Mouse (Mus musculus): ENCODE measurements around the gene Sept8. TPM values are rescaled to one million over a fixed set of nuclear protein-coding genes. Genes with fewer than 3 reads are reported as not detected.

Gene Sept8
- total and polyA plus RNA-seq, 3 experiments: 24.8 to 28.2 (median 25.7) TPM

- peak overlapping the region; percentile 73 for H3K4me3 ChIP-seq
- DNase-seq: no peak
- no peaks in the 10 kb centered on the region for H3K27me3 ChIP-seq (ENCODE audit: control insufficient read depth, insufficient read depth, low read length)
- TF ChIP-seq CTCF (IDR thresholded peaks at IDR 0.05) (no peak), EP300 (IDR thresholded peaks at IDR 0.05; ENCODE audit: insufficient read depth, low read depth, low read length) (no peak), POLR2A (IDR thresholded peaks at IDR 0.05; ENCODE audit: insufficient read depth, low read depth, low read length) (no peak)
- WGBS: 81% methylated on average over 4 of the region's 4 CpGs
- peaks cover 1% of the 10 kb centered on the region; the same call in 1 of the 2 replicates for H3K79me2 ChIP-seq (replicated peaks; ENCODE audit: control insufficient read depth, insufficient read depth, low read length)
- H3K36me3 ChIP-seq (ENCODE audit: control insufficient read depth, insufficient read depth, low read length): no peaks in the 10 kb centered on the region
- intact Hi-C loops (cut with DNase I): loop anchor here (5.0 kb wide), 2 partner anchors 44 to 99 kb away; no protein-coding TSS in a partner anchor
- no peak overlapping the region for H3K27ac ChIP-seq
- H3K4me1 ChIP-seq (ENCODE audit: control insufficient read depth, insufficient read depth, low read length): peaks cover 1% of the 10 kb centered on the region; the same call in 1 of the 2 replicates
- no peak overlapping the region for H3K9ac ChIP-seq (ENCODE audit: low read depth, low read length)
These were observed 47.6 kb downstream of the Sept8 start for GRCm38 (mm10) chr11:53566646-53567045.

- Histone ChIP-seq H3K79me2 (replicated peaks; ENCODE audit: control insufficient read depth, insufficient read depth, low read length) (peaks cover 1% of the 10 kb centered on the region; the same call in 1 of the 2 replicates), H3K27me3 (ENCODE audit: control insufficient read depth, insufficient read depth, low read length) (no peaks in the 10 kb centered on the region), H3K4me1 (ENCODE audit: control insufficient read depth, insufficient read depth, low read length) (peaks cover 1% of the 10 kb centered on the region; the same call in 1 of the 2 replicates), H3K9ac (ENCODE audit: low read depth, low read length) (peak within 1 kb of the TSS; percentile 89), H3K27ac (peak within 1 kb of the TSS; percentile 62), H3K4me3 (peak within 1 kb of the TSS; percentile 73), H3K36me3 (ENCODE audit: control insufficient read depth, insufficient read depth, low read length) (no peaks in the 10 kb centered on the region)
- TF ChIP-seq POLR2A (IDR thresholded peaks at IDR 0.05; ENCODE audit: insufficient read depth, low read depth, low read length) (peak; percentile 64), EP300 (IDR thresholded peaks at IDR 0.05; ENCODE audit: insufficient read depth, low read depth, low read length) (no peak)
- WGBS: under 1% methylated on average over 68 of the region's 69 CpGs
- DNase-seq: peak; percentile 96
- intact Hi-C loops (cut with DNase I): loop anchor here (5.0 kb wide), 2 partner anchors 45 to 100 kb away; no protein-coding TSS in a partner anchor
These were observed 48.4 kb downstream of the Sept8 start, which contains the start of gene Kif3a for GRCm38 (mm10) chr11:53567224-53568014. Gene Kif3a, plus strand, starts transcription at chr11:53567379.

GRCm38 (mm10) chr11:53580562-53580961 is 61.5 kb downstream of the Sept8 start:
- no peaks in the 10 kb centered on the region for H3K27me3 ChIP-seq (ENCODE audit: control insufficient read depth, insufficient read depth, low read length)
- DNase-seq: no peak
- no peak overlapping the region for H3K27ac ChIP-seq
- H3K79me2 ChIP-seq (replicated peaks; ENCODE audit: control insufficient read depth, insufficient read depth, low read length): no peaks in the 10 kb centered on the region
- over 99% methylated on average over 3 of the region's 3 CpGs for WGBS
- no peak overlapping the region for H3K9ac ChIP-seq (ENCODE audit: low read depth, low read length)
- no peak overlapping the region for H3K4me3 ChIP-seq
- intact Hi-C loops (cut with DNase I): no loop called here
- H3K4me1 ChIP-seq (ENCODE audit: control insufficient read depth, insufficient read depth, low read length): no peaks in the 10 kb centered on the region; the same call in 1 of the 2 replicates
- 0 out of 2 replicates have a peak, but pooled peaks have one; percentile 9 for TF ChIP-seq CTCF (IDR thresholded peaks at IDR 0.05)
- no peak for TF ChIP-seq EP300 (IDR thresholded peaks at IDR 0.05; ENCODE audit: insufficient read depth, low read depth, low read length)
- no peaks in the 10 kb centered on the region for H3K36me3 ChIP-seq (ENCODE audit: control insufficient read depth, insufficient read depth, low read length)

- Histone ChIP-seq H3K36me3 (ENCODE audit: control insufficient read depth, insufficient read depth, low read length) (no peaks in the 10 kb centered on the region), H3K27me3 (ENCODE audit: control insufficient read depth, insufficient read depth, low read length) (no peaks in the 10 kb centered on the region), H3K9ac (ENCODE audit: low read depth, low read length) (no peak overlapping the region), H3K27ac (no peak overlapping the region), H3K4me1 (ENCODE audit: control insufficient read depth, insufficient read depth, low read length) (no peaks in the 10 kb centered on the region; the same call in 1 of the 2 replicates), H3K79me2 (replicated peaks; ENCODE audit: control insufficient read depth, insufficient read depth, low read length) (no peaks in the 10 kb centered on the region), H3K4me3 (no peak overlapping the region)
- DNase-seq: no peak
- TF ChIP-seq POLR2A (IDR thresholded peaks at IDR 0.05; ENCODE audit: insufficient read depth, low read depth, low read length): no peak
- peak; percentile 29 for TF ChIP-seq CTCF (IDR thresholded peaks at IDR 0.05)
- TF ChIP-seq EP300 (IDR thresholded peaks at IDR 0.05; ENCODE audit: insufficient read depth, low read depth, low read length): no peak
- intact Hi-C loops (cut with DNase I): loop anchor here (2.0 kb wide), 1 partner anchor 112 kb away; the partner anchor contains the start of gene Gm9837
- 77% methylated on average over 10 of the region's 10 CpGs for WGBS
These were observed 64.1 kb downstream of the Sept8 start for GRCm38 (mm10) chr11:53583151-53583550.

- DNase-seq: no peak
- intact Hi-C loops (cut with DNase I): no loop called here
- H3K9ac ChIP-seq (ENCODE audit: low read depth, low read length): no peak overlapping the region
- 62% methylated on average over 3 of the region's 3 CpGs for WGBS
- no peaks in the 10 kb centered on the region for H3K27me3 ChIP-seq (ENCODE audit: control insufficient read depth, insufficient read depth, low read length)
- TF ChIP-seq EP300 (IDR thresholded peaks at IDR 0.05; ENCODE audit: insufficient read depth, low read depth, low read length): no peak
- TF ChIP-seq CTCF (IDR thresholded peaks at IDR 0.05): peak; percentile 75
- no peak for TF ChIP-seq POLR2A (IDR thresholded peaks at IDR 0.05; ENCODE audit: insufficient read depth, low read depth, low read length)
- no peaks in the 10 kb centered on the region; the same call in 1 of the 2 replicates for H3K4me1 ChIP-seq (ENCODE audit: control insufficient read depth, insufficient read depth, low read length)
- H3K79me2 ChIP-seq (replicated peaks; ENCODE audit: control insufficient read depth, insufficient read depth, low read length): no peaks in the 10 kb centered on the region
- no peak overlapping the region for H3K4me3 ChIP-seq
- H3K27ac ChIP-seq: no peak overlapping the region
- no peaks in the 10 kb centered on the region for H3K36me3 ChIP-seq (ENCODE audit: control insufficient read depth, insufficient read depth, low read length)
These were observed 65.8 kb downstream of the Sept8 start for GRCm38 (mm10) chr11:53584849-53585248.

GRCm38 (mm10) chr11:53585510-53585909 is 66.5 kb downstream of the Sept8 start:
- intact Hi-C loops (cut with DNase I): no loop called here
- Histone ChIP-seq H3K27ac (no peak overlapping the region), H3K36me3 (ENCODE audit: control insufficient read depth, insufficient read depth, low read length) (no peaks in the 10 kb centered on the region), H3K4me3 (no peak overlapping the region), H3K27me3 (ENCODE audit: control insufficient read depth, insufficient read depth, low read length) (no peaks in the 10 kb centered on the region), H3K79me2 (replicated peaks; ENCODE audit: control insufficient read depth, insufficient read depth, low read length) (no peaks in the 10 kb centered on the region), H3K9ac (ENCODE audit: low read depth, low read length) (no peak overlapping the region), H3K4me1 (ENCODE audit: control insufficient read depth, insufficient read depth, low read length) (no peaks in the 10 kb centered on the region; the same call in 1 of the 2 replicates)
- TF ChIP-seq EP300 (IDR thresholded peaks at IDR 0.05; ENCODE audit: insufficient read depth, low read depth, low read length) (no peak), CTCF (IDR thresholded peaks at IDR 0.05) (no peak), POLR2A (IDR thresholded peaks at IDR 0.05; ENCODE audit: insufficient read depth, low read depth, low read length) (no peak)
- DNase-seq: no peak
- 70% methylated on average over 6 of the region's 6 CpGs for WGBS
